Mouse (Mus musculus) CD4-positive naive resting alpha-beta T cell, adult 76 days (primary cell): ENCODE data around the gene Slc2a1. TPM values are rescaled to one million over a fixed set of nuclear protein-coding genes. Genes with fewer than 3 reads are reported as not detected.

Source experiments
- total RNA-seq: library from RNA; stranded (reverse); gene quantifications from one replicate; pipeline ENCODE4 v1.2.4, GENCODE M21; 2023

Gene Slc2a1
- total RNA-seq, result 41.3 TPM

DNA sequence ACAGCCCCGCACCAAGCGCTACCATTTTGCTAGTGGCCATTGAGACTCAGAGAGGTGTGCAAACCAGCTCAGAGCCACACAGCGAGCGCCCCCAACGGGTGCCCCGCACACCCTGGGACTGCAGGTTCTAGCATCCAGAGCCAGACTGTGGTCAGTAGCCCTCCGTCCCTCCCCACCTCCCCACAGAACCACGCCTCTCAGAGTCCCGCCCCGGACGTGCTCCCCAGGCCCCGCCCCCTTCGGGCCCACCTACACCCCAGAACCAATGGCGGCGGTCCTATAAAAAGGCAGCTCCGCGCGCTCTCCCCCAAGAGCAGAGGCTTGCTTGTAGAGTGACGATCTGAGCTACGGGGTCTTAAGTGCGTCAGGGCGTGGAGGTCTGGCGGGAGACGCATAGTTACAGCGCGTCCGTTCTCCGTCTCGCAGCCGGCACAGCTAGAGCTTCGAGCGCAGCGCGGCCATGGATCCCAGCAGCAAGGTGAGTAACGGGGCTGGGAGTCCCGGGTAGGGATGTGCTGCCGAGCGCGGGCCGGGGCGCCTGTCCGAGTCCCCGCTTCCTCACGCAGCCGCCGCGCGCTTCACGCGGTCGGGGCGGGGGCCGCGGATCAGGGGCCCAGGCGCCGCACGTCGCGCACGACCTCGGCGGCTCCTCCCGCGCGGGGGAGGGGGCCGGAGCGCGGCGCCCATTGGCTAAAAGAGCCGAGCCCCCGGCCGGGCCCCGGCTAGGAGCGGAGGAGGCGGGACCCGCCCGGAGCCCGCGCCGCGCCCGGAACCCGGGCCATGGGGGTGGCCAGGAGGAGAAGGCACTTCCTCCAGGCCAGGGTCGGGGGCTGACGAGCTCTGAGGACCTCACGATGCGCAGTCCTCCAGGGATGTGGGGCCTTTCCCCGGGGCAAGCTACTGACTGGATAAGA, at the start of gene Slc2a1:
Slc2a1 (plus strand) TSS at position 217 of the 914 bp plus-strand sequence.

DNA sequence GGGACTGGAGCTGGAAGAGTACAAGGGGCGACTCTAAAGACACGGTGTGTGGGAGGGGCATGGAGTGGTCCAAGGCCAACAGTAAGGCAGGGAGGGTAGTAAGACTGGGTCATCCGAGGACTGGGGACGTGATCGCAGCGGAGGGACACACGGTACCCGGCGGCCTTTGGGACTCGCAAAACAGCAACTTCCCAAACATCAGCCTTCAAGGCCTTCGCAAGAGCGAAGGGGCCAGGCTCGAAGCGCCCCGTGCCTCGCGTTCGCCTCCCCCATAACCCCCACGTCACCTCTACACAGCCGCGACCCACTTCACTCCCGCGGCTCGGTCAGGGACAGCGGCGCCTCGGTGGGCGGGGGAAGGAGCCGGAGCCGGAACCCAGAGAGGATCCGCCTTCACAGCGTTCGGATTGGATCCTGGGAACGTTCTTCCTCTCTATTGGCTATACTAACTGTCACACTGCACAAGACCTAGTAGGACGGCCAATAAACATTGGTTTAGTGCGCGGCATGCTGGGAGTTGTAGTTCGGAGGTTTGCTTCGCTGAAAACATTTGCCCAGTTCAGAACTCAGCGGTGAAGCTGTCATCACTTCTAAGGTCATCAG, 65.4 kb downstream of the Slc2a1 start, which contains the start of gene Zfp691:
Zfp691 (minus strand) TSS at position 345 of the 603 bp plus-strand sequence.

Other genes starting within 250 kb of the Slc2a1 start
- not detected for gene Olfr1331, start 244.1 kb upstream of the Slc2a1 start, total RNA-seq
- not detected for gene Olfr1330, start 220.1 kb upstream of the Slc2a1 start, total RNA-seq
- not detected for gene Olfr1329, start 191.2 kb upstream of the Slc2a1 start, total RNA-seq
- not detected for gene Olfr1328, start 170.1 kb upstream of the Slc2a1 start, total RNA-seq
- not detected for gene Lao1, start 147.1 kb upstream of the Slc2a1 start, total RNA-seq
- 4.4 TPM for gene Zfp691, start 65.5 kb downstream of the Slc2a1 start, total RNA-seq
- gene Ermap, start 81.3 kb downstream of the Slc2a1 start, total RNA-seq, result 3.5 TPM
- gene Svbp, start 86.6 kb downstream of the Slc2a1 start, total RNA-seq, result 16.6 TPM
- gene Tmem269, start 109.5 kb downstream of the Slc2a1 start, total RNA-seq, result not detected
- gene AU022252, start 124.0 kb downstream of the Slc2a1 start, total RNA-seq, result 8.1 TPM
- 3.7 TPM for gene P3h1, start 124.2 kb downstream of the Slc2a1 start, total RNA-seq
- not detected for gene Cldn19, start 146.7 kb downstream of the Slc2a1 start, total RNA-seq
- 337 TPM for gene Ybx1, start 185.9 kb downstream of the Slc2a1 start, total RNA-seq
- gene Ppih, start 211.8 kb downstream of the Slc2a1 start, total RNA-seq, result 22.0 TPM